Mouse (Mus musculus) frontal cortex, postnatal 25 days (tissue): Measurements from ENCODE around the gene Cdk5.

Experiments used
- DNase-seq, 2 experiments: peaks; one replicate each; pipeline ENCODE4 v3.0.0; 2022; ENCODE audit warnings: low spot score in 2 of 2

Gene Cdk5

DNA sequence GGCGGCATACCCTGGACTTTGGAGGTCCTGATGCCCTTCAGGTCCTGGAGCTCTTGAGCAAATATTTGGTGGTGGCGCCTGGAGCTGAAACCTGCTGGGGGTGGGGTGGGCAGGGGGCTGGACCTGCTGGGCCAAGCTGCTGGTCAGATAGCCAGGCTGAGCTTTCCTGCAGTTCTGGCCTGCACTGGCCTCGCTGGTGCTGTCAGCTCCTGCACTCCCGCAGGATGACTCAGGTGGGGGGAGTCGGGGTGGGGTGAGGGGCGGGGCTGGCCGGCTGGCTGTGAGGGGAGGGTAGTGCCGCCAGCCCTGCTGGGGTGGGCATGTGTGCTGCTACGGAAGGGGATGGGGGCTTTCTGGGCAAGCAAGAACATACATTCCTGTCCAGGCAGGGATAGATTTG, 5.3 kb upstream of the Cdk5 start:
- DNase-seq = no peak

DNA sequence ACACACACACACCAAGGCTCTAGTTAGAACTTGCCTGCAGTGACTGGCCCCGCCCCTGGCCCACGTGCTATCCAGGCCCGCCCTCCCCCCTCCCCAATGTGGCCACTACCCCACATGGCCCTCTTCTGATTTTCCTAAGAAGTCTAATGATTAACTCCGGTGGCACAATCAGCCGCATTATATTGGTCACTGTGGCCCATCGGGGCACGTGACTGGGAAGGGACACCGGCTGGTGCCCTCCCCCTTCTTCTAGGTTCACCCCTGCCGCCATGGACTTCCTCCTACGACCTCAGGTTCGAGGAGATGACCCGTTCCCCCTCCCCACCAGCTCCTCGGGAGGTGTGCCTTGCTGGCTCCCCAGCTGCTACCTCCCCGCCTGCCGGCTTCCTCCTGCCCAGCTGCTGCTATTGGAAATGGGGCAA, 4.7 kb upstream of the Cdk5 start:
- DNase-seq = no peak

DNA sequence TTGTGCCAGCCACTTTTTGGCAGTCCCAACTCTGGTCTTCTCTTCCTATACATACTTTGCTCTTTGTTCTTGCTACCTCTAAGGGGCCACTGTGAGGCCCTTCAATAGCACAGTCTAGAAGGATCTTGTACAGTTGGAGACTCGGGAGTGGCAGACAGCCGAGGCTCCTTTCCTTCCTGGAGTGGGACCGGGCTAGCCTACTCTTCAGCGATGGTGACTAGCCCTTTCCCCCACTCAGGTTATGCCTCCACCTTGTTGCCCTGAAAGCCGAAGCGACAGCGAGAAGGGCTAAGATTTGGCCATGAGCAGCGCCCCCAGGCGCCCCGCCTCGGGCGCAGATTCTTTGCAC, 3.9 kb upstream of the Cdk5 start:
- no peak for DNase-seq

DNA sequence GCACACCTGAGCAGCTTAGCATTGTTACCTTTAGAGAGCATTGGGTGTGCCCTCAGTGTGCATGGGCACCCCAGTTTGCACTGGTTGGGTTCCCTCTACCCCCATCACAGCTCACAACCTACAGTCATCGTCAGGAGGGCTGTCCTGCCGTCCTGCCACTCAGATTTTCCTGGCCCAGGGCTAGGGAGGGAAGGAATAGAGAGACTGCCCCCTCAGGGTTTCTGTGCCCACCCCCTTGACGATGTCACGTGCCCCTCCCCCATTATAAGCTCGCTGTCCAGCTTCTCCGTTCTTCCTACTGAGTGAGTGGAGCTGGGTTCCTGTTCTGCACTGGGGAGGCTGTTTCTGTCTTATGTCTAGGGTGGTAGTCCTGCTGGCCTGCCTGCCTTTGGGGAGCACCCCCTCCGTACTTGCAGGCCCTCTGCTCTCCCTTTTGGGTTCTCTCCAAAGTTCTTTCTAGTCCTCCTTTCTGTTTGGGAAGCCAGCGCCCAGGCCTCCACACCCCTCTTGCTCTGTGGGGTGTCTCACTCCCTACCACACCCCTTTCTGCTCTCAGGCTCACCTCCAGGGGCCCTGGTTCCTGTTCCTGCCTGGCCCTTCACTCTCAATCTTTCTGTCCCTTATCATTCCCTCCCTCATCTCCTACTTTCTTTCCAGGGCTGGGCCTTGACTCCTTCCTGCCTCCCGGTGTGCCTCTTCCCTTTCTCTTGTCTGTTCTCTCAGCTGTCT, 3.4 kb upstream of the Cdk5 start:
- no peak for DNase-seq

DNA sequence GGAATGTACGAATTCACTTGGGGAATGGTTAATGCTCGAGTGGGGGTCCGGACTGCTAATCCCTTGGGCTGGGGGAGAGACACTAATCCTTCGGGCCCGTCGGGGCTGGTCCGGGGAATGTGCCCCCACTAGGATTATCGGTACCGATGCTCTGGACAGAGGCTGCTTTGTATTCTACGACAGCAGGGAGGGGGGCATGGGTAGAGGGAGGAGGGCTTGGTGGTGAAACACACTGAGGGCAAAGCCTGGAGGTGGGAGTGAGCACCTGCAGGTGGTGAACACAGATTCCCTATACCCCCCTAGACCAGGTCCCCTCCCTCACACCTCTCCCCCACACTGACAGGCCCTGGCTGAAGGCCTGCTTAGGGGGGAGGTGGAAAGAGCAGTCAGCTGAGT, 2.7 kb upstream of the Cdk5 start:
- no peak for DNase-seq

DNA sequence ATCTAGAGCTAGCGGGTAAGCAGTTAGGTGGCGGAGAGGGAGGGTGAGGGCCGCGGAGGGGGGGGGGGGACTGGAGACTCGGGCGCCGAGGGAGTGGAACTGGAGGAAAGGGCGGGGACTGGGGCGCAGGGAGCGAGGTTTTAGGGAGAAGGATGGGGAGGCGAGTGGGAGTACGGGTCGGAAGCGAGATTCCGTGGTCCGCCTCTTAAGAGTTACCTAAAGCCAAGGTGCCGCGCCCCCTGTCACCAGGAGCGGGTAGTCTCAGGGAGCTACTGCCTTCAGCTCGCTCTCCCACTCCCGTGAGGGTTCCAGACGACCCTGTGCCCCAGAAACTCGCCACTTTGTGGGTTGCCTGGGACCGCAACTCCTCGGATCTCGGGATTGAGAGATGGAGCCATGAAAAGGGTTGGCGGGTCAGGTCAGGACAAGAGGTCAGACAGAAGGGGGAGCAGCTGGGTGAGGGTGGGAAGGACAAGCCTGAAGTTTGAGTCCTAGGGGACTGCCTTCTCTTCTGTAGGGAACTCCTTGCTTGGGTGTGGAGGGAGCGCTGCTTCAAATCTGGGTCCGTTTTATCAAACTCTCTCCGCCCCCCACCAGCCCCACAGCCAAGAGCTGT, 2.2 kb upstream of the Cdk5 start:
- DNase-seq = no peak

DNA sequence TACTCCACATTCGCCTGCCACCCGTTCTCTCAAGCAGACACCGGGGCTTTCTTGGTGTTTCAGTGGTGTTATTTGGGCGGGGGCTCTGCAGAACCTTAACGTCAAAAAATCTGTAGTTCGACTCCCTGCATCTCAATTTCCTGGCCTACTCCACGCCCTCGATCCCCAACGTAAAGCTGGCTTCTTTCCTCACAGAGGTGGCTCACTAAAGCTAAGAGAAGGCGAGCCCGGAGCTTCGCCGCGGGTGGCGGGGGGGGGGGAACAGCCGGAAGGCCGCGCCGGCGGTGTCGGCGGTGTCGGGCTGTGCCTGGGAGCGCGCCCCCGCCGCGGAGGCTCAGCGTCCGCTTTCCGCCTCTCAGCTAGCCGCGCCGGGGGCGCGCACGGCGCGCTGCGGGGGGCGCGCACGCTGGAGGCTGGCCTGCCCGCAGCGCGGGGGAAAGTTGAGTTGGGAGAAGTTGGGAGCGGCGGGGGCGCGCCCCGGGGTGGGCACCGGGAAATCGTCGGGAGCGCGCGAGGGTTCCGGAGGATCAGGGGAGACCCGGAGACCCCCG, 1.6 kb upstream of the Cdk5 start:
- DNase-seq = peak; percentile 36 to 54

DNA sequence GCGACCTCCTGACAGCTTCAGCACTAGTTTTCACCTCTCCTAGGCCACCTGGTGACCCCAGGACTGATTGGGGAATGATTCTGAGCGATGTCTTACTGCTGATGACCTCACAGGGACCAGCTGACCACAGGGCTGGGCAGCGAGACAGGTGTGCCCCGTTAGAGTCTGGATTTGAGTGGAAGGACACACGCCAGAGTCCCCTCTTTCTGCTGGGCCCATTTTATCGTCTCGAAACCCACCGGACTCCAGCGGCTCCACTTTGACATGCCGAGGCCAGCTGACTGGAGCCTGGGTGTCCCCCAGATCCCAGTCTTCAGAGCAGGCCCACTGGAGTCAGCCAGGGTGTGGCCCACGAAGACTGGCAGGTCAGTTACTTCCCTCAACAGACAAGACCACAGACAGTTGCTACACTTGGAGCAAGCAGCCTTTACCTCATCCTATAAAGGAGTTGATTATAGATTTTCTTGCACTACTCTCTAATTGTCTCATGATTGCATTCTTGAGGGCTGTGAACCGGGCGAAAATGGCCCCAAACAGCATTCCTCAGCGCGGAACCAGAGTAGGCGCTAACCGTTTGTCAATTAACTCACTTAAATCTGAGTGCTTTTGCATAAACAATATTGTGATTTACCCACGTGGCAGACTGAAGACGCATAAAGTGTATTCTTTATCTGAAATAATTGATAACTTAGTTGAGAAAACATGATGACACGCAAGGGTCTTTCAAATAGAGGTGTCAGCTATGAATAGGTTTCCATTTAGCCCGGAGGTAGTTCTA, 863 bp upstream of the Cdk5 start:
- no peak for DNase-seq

DNA sequence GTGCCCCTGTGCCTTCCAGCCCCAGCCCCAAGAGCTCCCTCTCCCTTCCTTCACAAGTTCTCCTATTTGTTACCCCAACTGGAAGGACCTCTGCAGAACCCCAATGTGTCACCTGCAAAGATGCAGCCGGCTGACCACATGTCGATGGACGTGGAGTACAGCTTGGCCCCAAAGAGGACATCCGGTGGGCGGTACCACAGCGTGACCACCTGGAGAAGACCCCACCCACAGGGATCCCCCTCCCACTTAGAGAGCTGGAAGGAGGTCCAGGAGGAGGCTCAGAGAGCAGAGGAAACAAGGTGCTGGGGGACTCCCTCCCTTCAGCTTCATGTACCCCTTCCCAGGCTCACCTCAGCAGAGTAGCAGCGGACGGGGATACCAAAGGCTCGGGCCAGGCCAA, 2.9 kb downstream of the Cdk5 start:
- DNase-seq = no peak

DNA sequence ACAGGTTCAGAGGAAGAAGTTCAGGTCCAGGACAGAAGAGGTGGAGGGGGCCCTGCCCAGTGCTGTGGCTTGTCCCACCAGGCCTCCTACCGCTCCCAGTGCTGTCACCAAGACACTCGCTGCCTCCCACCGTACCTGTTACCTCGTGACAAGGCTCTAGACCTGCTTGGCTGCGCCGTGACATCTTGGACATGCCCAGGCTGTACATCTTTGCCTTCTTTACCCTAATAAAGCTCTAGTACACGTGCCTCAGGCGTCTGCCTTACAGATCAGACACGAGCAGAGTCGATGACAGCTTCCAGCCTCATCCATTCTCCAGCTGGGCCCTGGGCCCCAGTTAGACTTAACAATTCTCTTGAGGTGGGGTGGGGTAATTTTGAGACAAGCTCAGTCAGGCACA, 5.7 kb downstream of the Cdk5 start:
- DNase-seq = no peak

DNA sequence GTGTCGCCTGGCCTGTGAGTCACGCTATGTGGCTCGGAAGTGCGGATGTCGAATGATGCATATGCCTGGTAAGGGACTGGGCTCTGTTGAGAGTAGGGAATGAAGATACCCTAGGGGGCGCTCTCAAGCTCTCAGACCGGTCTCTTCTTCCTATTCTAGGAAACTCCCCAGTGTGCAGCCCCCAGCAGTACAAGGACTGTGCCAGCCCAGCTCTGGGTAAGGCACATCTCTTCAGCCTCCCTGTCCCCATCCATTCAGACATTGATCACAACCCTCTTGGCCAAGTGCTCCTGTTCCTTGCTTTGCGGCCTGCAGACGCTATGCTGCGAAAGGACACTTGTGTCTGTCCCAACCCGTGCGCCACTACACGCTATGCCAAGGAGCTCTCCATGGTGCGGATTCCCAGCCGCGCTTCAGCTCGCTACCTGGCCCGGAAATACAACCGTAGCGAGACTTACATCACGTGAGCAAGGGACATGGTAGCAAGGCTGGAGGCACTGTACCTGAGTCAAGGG, 7.1 kb downstream of the Cdk5 start:
- peak in 1 of 2 experiments; percentile 54 for DNase-seq

DNA sequence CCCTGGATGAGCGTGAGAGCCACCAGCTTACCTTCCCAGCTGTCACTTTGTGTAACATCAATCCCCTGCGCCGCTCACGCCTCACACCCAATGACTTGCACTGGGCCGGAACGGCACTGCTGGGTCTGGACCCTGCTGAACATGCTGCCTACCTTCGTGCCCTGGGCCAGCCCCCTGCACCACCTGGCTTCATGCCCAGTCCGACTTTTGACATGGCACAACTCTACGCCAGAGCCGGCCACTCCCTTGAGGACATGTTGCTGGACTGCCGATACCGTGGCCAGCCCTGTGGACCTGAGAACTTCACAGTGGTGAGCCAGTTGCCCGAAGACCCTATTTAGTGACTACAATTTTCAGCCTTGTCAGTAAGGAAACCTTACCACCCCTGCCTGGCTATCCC, 9.4 kb downstream of the Cdk5 start:
- no peak for DNase-seq

DNA sequence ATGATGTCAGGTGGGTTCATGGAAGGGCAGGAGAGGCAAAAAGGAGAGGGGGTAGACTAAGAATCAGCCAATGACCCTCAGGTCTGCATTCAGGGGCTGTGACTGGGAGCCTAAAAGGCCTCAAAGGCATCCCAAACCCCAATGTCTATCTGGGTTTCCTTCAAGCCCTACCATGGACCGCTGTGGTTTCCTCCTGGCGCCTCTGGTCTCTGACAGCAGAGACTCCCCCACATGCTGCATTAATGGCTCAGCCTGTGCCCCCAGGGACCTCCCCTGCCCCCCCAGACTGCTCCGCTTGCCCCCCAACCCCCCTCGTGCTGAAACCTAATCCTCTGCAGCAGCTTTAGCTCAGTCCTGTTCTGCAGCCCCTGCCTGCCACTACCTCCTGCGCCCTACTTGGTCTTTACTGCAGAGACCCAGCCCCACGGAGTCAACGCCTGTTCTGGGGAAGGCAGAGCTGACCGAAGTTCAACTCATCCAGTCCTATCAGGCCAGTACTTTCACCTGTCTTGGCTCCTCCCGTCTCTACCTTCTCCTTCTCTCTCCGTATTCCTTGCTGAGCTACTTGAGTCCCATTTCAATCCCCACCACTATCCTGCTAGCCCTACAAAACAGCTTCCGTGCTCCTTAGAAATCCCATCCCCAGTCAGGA, 10.2 kb downstream of the Cdk5 start, which contains the start of gene Asic3:
Gene Asic3 (plus strand): TSS at position 351 of the 652 bp plus-strand sequence.
- DNase-seq = no peak

DNA sequence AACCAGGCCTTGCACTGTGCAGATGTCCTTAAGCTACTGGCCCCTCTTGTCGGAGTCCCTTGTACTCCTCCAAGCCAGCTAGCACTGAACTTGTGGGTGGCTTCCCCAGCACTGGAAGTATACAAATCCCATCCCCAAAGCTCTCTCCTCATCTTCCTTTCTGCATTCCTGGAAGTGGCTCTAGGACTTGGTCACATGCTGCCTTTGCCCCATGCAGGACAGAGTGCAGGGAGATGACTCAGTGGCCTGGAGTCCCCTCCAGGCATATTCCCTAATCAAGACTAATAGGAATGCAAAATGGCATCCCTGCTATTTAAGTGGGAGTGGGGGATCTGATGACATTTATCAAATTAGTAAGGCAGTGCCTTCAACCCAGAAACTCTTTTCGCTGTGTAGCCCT, 11.3 kb downstream of the Cdk5 start:
- DNase-seq = no peak

DNA sequence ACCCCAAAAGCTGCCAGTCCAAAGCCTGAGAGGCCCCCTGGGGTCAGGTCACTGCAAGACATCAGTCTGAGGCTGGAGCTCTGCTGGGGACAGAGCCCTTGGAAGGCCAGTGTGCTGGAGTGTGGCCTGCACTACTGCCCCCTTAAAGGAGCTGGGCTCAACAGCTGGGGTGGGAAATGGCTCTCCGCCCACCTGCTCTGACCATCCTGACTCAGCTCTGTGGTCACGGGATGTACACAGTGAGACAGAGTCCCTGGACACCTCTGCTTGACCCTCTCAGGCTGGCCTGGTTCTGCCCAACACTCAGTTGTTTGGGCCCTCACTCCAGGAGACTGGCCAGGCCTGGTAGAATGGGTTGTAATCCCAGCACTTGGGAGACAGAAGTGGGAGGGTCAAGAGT, 13.9 kb downstream of the Cdk5 start:
- DNase-seq = no peak

DNA sequence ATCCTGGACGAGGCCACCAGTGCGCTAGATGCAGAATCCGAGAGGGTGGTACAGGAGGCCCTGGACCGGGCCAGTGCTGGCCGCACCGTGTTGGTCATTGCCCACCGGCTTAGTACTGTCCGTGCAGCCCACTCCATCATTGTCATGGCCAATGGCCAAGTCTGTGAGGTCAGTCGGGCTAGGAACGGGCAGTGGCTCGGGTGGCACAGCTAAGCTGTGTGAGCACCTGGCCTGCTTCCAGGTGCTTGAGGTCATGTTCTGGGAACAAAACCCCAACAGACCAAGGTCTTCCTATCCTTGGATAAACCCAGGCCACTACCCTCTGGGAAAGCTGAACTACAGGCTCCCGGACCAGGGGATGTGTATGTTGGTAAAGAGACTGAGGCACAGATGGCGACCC, 14.7 kb downstream of the Cdk5 start:
- DNase-seq = no peak

DNA sequence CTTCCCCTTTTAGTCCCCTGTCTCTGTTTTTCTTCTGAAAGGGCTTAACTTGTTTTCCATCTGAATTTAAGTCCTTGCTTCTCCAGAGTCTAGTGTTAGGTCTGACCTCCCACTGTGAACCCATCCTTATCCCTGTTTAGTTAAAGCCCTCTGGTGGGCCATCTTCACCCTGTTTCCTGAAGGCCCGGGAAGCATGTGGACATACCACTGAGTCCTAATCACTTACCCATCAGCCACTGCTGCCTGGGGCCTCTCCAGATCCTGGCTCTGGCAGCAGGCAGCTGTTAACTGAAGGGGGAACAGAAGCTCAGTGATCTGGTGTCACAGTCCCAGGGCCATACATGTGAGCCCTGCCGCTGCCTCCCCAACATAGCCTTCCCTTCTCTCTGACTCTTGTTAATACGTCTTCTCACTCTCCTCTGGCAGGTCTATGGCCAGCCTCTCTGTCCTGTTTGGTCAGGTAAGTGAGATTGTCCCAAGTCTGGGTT, 17.9 kb downstream of the Cdk5 start:
- DNase-seq = no peak

DNA sequence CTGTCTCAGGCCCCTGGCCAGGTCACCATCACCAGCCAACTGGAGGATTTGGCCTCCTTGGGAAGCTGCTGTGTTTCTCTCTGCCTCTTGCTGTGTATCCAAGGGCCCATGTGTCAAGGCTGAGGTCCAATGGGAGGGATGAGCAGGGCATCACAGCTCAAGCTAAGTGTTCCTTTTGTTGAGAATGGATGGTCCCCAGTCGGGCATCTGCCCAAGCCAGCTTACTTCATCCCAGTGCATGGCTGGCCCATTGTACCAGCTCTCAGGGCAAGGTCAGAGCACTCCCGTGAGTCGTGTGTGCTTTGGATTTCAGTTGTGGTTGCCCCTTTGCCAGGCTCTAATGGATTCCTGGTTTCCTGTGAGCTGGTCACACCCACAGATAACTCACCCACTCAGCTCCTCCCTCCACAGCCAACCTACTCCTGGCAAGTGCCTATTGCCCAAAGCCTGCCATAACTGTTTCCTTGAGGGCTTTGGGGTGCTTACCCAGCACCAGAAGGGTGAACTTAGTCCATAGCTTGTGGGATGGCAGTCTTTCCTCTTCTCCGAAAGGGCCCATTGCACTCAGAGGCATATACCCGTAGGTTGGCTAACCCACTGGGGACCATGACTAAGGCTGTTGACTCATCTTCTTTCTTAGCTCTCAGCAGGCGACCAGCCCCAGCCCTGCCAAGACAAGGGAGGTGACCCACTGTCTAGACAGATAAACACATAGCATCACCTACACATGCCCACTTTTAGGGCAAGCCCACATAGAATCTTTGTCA, 18.6 kb downstream of the Cdk5 start:
- no peak for DNase-seq

DNA sequence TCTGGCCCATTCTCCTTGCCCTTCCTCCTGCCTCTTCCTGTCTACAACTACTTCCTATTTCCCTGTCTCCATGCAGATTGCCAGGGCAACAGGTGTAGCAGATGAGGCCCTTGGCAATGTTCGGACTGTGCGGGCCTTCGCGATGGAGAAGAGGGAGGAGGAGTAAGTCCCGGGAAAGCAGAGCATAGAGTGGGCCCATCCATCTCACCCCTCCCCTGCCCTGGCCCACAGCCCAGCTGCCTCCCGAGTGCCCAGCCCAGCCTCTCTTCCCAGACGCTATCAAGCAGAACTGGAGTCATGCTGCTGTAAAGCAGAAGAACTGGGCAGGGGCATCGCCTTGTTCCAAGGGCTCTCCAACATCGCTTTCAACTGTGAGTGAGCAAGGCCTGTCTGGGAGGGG, 21.4 kb downstream of the Cdk5 start:
- DNase-seq = no peak

DNA sequence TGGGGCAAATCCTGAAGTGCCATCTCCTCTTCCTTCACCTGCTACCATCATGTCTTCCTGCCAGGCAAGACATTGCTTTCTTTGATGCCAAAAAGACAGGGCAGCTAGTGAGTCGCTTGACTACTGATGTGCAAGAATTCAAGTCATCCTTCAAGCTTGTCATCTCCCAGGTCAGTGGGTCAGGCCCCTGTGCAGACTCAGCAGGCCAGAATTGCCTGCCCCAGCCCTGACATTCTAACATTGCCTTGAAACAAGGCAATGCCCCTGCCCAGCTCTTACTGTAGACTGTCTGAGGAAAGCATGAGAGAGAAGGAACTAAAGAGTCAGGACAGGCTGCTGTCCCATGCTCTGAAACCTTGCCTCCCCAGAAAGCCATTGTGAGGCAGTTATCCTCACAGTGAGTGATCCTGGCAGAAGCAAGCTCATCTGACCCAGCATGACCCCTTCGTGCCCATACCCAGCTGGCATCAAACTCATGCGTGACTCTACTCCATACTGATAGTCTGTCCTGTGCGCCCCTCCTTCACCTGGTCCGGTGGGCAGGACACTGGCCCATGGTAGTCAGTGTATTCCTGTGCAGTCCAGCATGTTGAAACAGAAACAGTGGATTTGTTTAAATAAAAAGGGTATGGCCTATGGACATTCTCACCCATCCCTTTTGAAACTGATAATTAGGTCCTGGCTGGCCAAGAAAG, 22.3 kb downstream of the Cdk5 start:
- no peak for DNase-seq
